Mouse (Mus musculus): Measurements from ENCODE around the gene Ell2.

Ell2 gene

GRCm38 (mm10) chr13:75809957-75810356 lies 103.4 kb downstream of the Ell2 start:
- no peak for DNase-seq (ENCODE audit: low spot score in 2 of 2)

GRCm38 (mm10) chr13:75817183-75817582 lies 110.6 kb downstream of the Ell2 start:
- DNase-seq (ENCODE audit: low spot score in 2 of 2) = no peak

GRCm38 (mm10) chr13:75818486-75818885 lies 111.9 kb downstream of the Ell2 start:
- DNase-seq (ENCODE audit: low spot score in 2 of 2) = no peak

- no peak for DNase-seq (ENCODE audit: low spot score in 2 of 2)
These were observed 112.6 kb downstream of the Ell2 start for GRCm38 (mm10) chr13:75818945-75819706.

- no peak for DNase-seq (ENCODE audit: low spot score in 2 of 2)
These were observed 113.3 kb downstream of the Ell2 start for GRCm38 (mm10) chr13:75819898-75820297.
